Mouse (Mus musculus): ENCODE measurements around the gene Gm6904. TPM values are rescaled to one million over a fixed set of nuclear protein-coding genes. Genes with fewer than 3 reads are reported as not detected.
A peak's percentile ranks its signal among the peaks of the same experiment; 100 is the strongest.

Gm6904 gene
- polyA plus RNA-seq, 1 experiment = not detected

DNA sequence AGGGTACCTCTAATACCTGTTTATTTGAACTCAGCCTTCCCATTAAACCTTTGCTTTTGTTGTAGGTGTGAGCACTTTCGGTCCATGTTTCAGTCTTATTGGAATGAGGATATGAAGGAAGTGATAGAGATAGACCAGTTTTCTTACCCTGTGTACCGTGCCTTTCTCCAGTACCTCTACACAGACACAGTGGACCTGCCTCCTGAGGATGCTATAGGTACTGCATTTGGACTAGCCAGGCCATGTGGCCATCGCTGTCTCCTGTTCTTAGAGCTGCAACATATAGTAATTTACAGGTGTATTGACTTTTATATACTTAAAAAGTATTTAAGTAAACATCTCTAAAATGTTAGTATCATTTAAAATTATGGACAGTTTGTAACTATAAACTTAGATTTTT lies 30.2 kb downstream of the Gm6904 start:
- TF ChIP-seq POLR2A (IDR thresholded peaks at IDR 0.05; ENCODE audit: borderline replicate concordance, control insufficient read depth, low read depth, low read length) (no peak), CTCF (IDR thresholded peaks at IDR 0.05; ENCODE audit: control insufficient read depth, insufficient read depth, low read length) (no peak)
- H3K4me3 ChIP-seq (replicated peaks; ENCODE audit: control insufficient read depth, low read depth, low read length) = no peak overlapping the region
- H3K27ac ChIP-seq (ENCODE audit: control insufficient read depth, insufficient read depth, low read depth, low read length, poor library complexity) = no peak overlapping the region
- WGBS = 91% methylated on average over 3 of the region's 3 CpGs
- no peaks in the 10 kb centered on the region for H3K4me1 ChIP-seq (ENCODE audit: control insufficient read depth, insufficient read depth, low read length)

DNA sequence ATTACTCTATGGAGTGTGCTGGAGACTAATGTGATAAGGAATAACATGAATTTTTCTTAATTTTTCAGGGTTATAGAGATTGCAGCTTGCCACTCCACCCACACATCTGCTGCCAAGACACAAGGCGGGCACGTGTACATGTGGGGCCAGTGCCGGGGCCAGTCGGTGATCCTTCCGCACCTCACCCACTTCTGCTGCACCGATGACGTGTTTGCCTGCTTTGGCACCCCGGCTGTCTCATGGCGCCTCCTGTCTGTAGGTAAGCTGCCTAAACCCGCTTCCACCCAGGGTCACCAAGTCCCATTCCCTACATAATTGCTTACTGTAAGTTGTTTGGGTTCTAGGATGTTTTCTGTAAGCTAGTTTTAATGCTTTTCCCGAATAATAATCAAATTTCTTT lies 33.8 kb downstream of the Gm6904 start:
- H3K4me3 ChIP-seq (replicated peaks; ENCODE audit: control insufficient read depth, low read depth, low read length) = no peak overlapping the region
- no peaks in the 10 kb centered on the region for H3K4me1 ChIP-seq (ENCODE audit: control insufficient read depth, insufficient read depth, low read length)
- WGBS = 93% methylated on average over 11 of the region's 11 CpGs
- TF ChIP-seq CTCF (IDR thresholded peaks at IDR 0.05; ENCODE audit: control insufficient read depth, insufficient read depth, low read length) (no peak), POLR2A (IDR thresholded peaks at IDR 0.05; ENCODE audit: borderline replicate concordance, control insufficient read depth, low read depth, low read length) (no peak)
- H3K27ac ChIP-seq (ENCODE audit: control insufficient read depth, insufficient read depth, low read depth, low read length, poor library complexity) = no peak overlapping the region

DNA sequence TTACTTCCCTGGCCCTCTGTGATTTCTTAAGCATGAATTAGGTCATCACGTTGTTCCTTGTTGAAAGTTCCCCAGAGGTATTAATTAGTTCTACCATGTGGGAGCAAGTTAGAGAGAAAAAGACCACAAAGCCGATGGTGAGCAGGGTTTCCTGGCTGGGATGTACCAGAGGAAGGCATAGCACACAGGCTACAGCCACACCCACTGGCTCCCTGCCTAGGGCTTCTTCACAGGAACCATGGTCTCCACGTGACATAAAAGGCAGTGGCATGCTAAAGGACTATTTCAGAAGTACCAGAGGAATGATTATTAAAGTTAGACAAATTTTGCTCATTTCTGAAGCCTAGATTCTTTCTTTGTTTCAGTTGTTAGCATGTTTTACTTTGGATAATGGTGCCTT lies 40.8 kb downstream of the Gm6904 start:
- Histone ChIP-seq H3K4me1 (ENCODE audit: control insufficient read depth, insufficient read depth, low read length) (no peaks in the 10 kb centered on the region), H3K27ac (ENCODE audit: control insufficient read depth, insufficient read depth, low read depth, low read length, poor library complexity) (no peak overlapping the region), H3K4me3 (replicated peaks; ENCODE audit: control insufficient read depth, low read depth, low read length) (no peak overlapping the region)
- WGBS = 30% methylated on average over 3 of the region's 3 CpGs
- TF ChIP-seq CTCF (IDR thresholded peaks at IDR 0.05; ENCODE audit: control insufficient read depth, insufficient read depth, low read length) = no peak
- no peak for TF ChIP-seq POLR2A (IDR thresholded peaks at IDR 0.05; ENCODE audit: borderline replicate concordance, control insufficient read depth, low read depth, low read length)

DNA sequence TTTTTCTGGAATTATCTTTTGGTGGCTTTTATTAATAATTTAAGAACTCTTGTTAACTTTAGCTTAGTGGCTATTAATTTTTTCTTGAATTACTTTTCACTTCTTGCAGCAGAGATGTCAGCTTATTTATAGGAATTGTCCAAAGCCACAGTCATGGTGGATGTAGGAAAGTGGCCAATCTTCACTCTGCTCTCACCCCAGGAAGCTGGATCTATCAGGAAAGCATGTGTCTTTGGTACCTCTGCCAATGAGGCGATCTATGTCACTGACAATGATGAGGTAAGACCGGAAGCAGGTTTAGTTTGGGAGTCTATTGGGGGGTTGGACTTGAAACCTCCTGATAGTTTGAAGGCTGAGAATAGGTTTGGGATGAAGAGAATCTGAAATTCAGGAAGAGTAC lies 50.2 kb downstream of the Gm6904 start:
- Histone ChIP-seq H3K27ac (ENCODE audit: control insufficient read depth, insufficient read depth, low read depth, low read length, poor library complexity) (no peak overlapping the region), H3K4me3 (replicated peaks; ENCODE audit: control insufficient read depth, low read depth, low read length) (no peak overlapping the region), H3K4me1 (ENCODE audit: control insufficient read depth, insufficient read depth, low read length) (no peaks in the 10 kb centered on the region)
- no peak for TF ChIP-seq CTCF (IDR thresholded peaks at IDR 0.05; ENCODE audit: control insufficient read depth, insufficient read depth, low read length)
- no peak for TF ChIP-seq POLR2A (IDR thresholded peaks at IDR 0.05; ENCODE audit: borderline replicate concordance, control insufficient read depth, low read depth, low read length)
- 94% methylated on average over 2 of the region's 2 CpGs for WGBS

DNA sequence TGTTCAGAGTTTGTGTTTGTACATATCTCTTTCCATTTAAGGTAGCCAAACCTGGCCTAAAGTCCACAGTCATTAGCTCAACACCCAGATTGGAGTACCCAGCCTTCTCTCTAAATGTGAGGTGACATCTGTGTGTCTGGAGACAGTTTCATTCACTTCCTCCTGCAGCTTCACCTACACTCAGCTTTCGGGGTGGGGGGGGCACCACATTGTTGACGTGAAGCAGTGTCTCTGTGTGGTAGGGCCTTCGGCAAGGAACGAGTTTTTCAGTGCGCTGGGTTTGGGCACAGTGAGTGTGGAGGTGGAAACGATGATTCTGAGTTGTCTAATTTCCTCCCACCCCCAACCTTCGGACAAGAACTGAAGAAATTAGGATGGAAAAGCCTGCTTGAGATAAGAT lies 51.0 kb downstream of the Gm6904 start:
- no peak overlapping the region for H3K4me3 ChIP-seq (replicated peaks; ENCODE audit: control insufficient read depth, low read depth, low read length)
- 84% methylated on average over 7 of the region's 7 CpGs for WGBS
- TF ChIP-seq CTCF (IDR thresholded peaks at IDR 0.05; ENCODE audit: control insufficient read depth, insufficient read depth, low read length) (no peak), POLR2A (IDR thresholded peaks at IDR 0.05; ENCODE audit: borderline replicate concordance, control insufficient read depth, low read depth, low read length) (no peak)
- H3K4me1 ChIP-seq (ENCODE audit: control insufficient read depth, insufficient read depth, low read length) = no peaks in the 10 kb centered on the region
- H3K27ac ChIP-seq (ENCODE audit: control insufficient read depth, insufficient read depth, low read depth, low read length, poor library complexity) = no peak overlapping the region

DNA sequence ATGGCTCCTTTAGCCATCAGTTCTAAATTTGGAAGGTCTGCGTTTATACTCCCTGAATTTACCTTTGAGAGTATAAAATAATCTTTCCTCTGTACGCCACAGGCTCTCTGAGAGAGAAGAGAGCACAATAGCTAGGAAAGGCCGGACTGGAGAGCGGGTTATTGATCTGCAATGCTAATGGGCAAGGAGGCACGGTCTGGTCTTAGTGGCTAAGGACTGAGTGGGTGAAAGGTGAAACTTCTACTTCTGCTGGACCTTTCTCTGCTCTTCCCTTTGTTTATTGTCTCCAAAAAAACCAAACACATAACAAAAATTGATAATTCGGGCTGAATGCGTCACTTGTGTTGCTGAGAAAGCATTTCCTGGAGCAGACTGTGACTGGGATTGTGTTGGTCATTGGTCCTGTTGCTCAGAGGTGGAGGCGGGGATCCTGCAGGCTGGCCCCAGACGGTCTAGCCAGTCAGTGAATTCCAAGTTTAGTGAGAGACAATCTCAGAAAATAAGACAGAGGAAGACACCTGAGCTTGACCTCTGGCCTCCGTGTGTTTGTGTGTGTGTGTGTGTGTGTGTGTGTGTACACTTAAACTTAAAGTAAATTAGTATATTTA lies 53.9 kb downstream of the Gm6904 start:
- Histone ChIP-seq H3K27ac (ENCODE audit: control insufficient read depth, insufficient read depth, low read depth, low read length, poor library complexity) (no peak overlapping the region), H3K4me3 (replicated peaks; ENCODE audit: control insufficient read depth, low read depth, low read length) (no peak overlapping the region), H3K4me1 (ENCODE audit: control insufficient read depth, insufficient read depth, low read length) (no peaks in the 10 kb centered on the region)
- no peak for TF ChIP-seq POLR2A (IDR thresholded peaks at IDR 0.05; ENCODE audit: borderline replicate concordance, control insufficient read depth, low read depth, low read length)
- TF ChIP-seq CTCF (IDR thresholded peaks at IDR 0.05; ENCODE audit: control insufficient read depth, insufficient read depth, low read length) = no peak
- WGBS = 89% methylated on average over 10 of the region's 10 CpGs

DNA sequence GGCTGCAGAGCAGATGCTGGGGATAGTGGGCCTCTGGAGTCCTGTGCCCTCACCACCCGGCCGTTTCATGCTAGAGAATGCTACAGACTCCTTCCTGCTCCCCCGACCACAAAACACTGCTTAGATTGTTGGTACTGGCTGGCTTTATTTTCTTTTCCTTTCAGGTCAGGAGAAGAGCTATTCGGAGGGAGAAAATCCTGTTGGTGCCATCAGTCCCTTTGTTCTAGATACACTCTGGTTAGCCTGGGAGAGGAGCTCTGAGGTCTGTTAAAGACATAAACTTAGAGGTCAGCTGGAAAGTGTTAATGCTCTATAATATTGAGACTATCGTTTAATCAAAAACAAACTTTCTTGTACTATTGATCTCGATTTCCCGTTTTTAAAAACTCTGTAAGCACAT lies 54.6 kb downstream of the Gm6904 start:
- Histone ChIP-seq H3K27ac (ENCODE audit: control insufficient read depth, insufficient read depth, low read depth, low read length, poor library complexity) (no peak overlapping the region), H3K4me1 (ENCODE audit: control insufficient read depth, insufficient read depth, low read length) (no peaks in the 10 kb centered on the region), H3K4me3 (replicated peaks; ENCODE audit: control insufficient read depth, low read depth, low read length) (no peak overlapping the region)
- no peak for TF ChIP-seq CTCF (IDR thresholded peaks at IDR 0.05; ENCODE audit: control insufficient read depth, insufficient read depth, low read length)
- TF ChIP-seq POLR2A (IDR thresholded peaks at IDR 0.05; ENCODE audit: borderline replicate concordance, control insufficient read depth, low read depth, low read length) = no peak
- 71% methylated on average over 7 of the region's 7 CpGs for WGBS

DNA sequence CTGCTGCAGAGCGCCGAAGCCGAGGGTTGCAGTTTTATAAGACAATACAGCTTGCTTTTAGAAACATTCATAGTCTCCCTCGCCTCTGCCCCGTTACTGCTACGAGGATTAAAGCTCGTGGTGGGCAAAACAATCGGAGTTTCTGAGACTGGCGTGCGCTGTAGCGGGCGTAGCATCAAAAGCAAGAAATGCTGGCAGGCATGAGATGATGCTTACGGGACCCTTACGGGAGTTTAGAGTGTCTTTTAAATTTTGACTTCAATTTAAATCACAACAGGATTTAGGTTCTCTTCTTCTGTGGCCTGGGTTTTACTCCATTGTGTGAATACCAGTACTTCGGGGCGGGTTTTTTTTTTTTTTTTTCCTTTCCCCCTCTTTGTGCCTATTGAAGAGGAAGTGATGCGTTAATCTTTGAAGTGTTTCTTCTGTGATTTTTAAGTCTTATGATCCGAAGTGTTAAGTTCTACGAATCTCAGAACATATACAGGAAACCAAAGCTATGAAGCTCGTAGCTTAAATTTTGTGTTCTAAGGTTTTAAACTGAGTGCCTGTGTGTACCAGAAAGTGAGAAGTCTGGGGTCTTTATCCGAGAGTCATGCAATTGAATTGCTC lies 58.3 kb downstream of the Gm6904 start:
- TF ChIP-seq CTCF (IDR thresholded peaks at IDR 0.05; ENCODE audit: control insufficient read depth, insufficient read depth, low read length) (no peak), POLR2A (IDR thresholded peaks at IDR 0.05; ENCODE audit: borderline replicate concordance, control insufficient read depth, low read depth, low read length) (no peak)
- 4% methylated on average over 21 of the region's 21 CpGs for WGBS
- Histone ChIP-seq H3K4me1 (ENCODE audit: control insufficient read depth, insufficient read depth, low read length) (no peaks in the 10 kb centered on the region), H3K4me3 (replicated peaks; ENCODE audit: control insufficient read depth, low read depth, low read length) (peak overlapping the region; percentile 81), H3K27ac (ENCODE audit: control insufficient read depth, insufficient read depth, low read depth, low read length, poor library complexity) (peak overlapping the region; percentile 88)

Data from bone marrow, adult 2 months (tissue).